8 mouse cellular contexts compared by ENCODE assay signal in the genomic region with DNA sequence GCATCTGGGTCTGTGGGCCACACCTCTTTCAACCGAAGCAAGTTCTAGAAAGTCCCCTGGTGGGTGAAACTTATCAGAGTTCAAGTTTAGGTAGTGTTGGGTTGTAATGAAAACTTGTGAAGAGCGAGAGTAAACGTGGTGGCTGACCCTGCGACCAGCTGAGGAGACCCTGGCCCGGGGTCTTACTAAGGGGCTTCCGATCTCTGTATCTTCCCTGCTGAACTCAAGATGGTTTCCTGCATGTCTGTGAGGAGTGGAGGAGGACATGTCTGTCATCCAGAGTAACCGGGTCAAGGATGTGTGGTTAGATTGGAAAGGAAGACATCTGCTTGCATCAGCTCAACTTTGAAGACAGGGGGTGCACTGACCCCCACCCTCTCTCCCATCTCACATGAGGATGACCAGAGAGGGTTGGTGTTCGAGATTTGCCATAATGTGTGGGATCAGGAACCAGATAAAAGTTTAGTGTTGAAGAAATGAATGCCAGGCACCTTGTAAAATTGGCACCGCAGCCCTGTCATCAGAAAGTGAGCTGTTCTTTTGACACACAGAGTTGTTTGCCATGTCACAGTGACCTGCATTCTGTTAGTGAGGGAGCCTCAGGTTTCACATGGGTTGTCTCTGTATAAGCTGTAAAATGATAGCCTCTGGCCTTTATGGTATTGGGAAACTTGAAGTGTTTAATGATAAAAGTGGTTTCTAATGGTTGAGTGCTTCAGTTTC. TPM values are rescaled to one million over a fixed set of nuclear protein-coding genes. Genes with fewer than 3 reads are reported as not detected.
DNase-seq lines count a peak whose midpoint lies in the region; ATAC-seq and TF ChIP-seq lines count a peak whose summit lies in the region.

No protein-coding gene starts in this region.

- TF ChIP-seq POLR2A in cortical plate, adult 2 months (IDR thresholded peaks at IDR 0.05; ENCODE audit: extremely low read depth, insufficient read depth, low read length): no peak

- 53% methylated on average over 9 of the region's 9 CpGs for WGBS in hindbrain, embryonic 12.5 days
- 37% methylated on average over 9 of the region's 9 CpGs for WGBS in macrophage (ENCODE audit: missing documents)

- ATAC-seq in hindbrain, embryonic 12.5 days (ENCODE audit: low FRiP score): no peak

- H3K4me2 ChIP-seq in hindbrain, embryonic 12.5 days (replicated peaks): peak overlapping the region; percentile 97

- H3K79me2 ChIP-seq in macrophage (ENCODE audit: inconsistent target): peaks cover 47% of the 10 kb centered on the region

- no peaks in the 10 kb centered on the region for H3K27me3 ChIP-seq in hindbrain, embryonic 12.5 days

- H3K27ac ChIP-seq in cortical plate, adult 2 months (ENCODE audit: insufficient read depth, low read length): peak overlapping the region; percentile 99; the same call in 1 of the 2 replicates
- H3K27ac ChIP-seq in hindbrain, embryonic 12.5 days: no peak overlapping the region
- peak overlapping the region; percentile 98 for H3K27ac ChIP-seq in macrophage

- peak; percentile 8 for DNase-seq in cerebellum, adult 11 months
- no peak for DNase-seq in cerebellum, postnatal 25 days
- DNase-seq in 416B (ENCODE audit: low read depth): peak; percentile 78
- DNase-seq in spleen, postnatal 14 days (ENCODE audit: low spot score in 2 of 2): no peak
- DNase-seq in layer of hippocampus, postnatal 14 days (ENCODE audit: low spot score in 2 of 2): no peak

- H3K9me3 ChIP-seq in hindbrain, embryonic 12.5 days (replicated peaks): no peaks in the 10 kb centered on the region

- peaks cover 2% of the 10 kb centered on the region for H3K4me1 ChIP-seq in cortical plate, adult 2 months (ENCODE audit: control insufficient read depth, insufficient read depth, low read length)
- H3K4me1 ChIP-seq in hindbrain, embryonic 12.5 days: peaks cover 18% of the 10 kb centered on the region

- H3K4me3 ChIP-seq in cortical plate, adult 2 months (ENCODE audit: insufficient read depth, low read length): peak overlapping the region; percentile 94
- H3K4me3 ChIP-seq in hindbrain, embryonic 12.5 days: peak overlapping the region; percentile 84
- peak overlapping the region; percentile 55 for H3K4me3 ChIP-seq in macrophage (ENCODE audit: inconsistent target)

- no peak for TF ChIP-seq CTCF in cortical plate, adult 2 months (IDR thresholded peaks at IDR 0.05; ENCODE audit: extremely low read depth, insufficient read depth, low read length)

- H3K36me3 ChIP-seq in hindbrain, embryonic 12.5 days: no peaks in the 10 kb centered on the region
- H3K36me3 ChIP-seq in macrophage (ENCODE audit: inconsistent target): no peaks in the 10 kb centered on the region

- peak overlapping the region; percentile 88 for H3K9ac ChIP-seq in hindbrain, embryonic 12.5 days

RNA-seq across cellular contexts. Expression of a gene that starts 7.3 kb away (rescaled TPM):
- 0.72 and 0.73 TPM in 2 replicates for polyA plus RNA-seq in cortical plate, adult 2 months (2012; rRNA removed)
- polyA plus RNA-seq in hindbrain, embryonic 12.5 days (2016; fragmentation: Nextera tagmentation; extraction: Ambion mirVana): 1.9 and 2.7 TPM in 2 replicates
- total RNA-seq in macrophage (2018; cell fraction: chromatin; rRNA removed): 100 to 1,000 TPM in 22 of 26 experiments, 10 to 100 TPM in 4; 71.4 to 886 (median 177) TPM
- 1,000 to 10,000 TPM in 3 of 26 experiments, 100 to 1,000 TPM in 23; 230 to 1,349 (median 405) TPM for total RNA-seq in macrophage (2018; cell fraction: cytosol; rRNA removed)
- total RNA-seq in macrophage (2018; cell fraction: nucleus; rRNA removed): 1,000 to 10,000 TPM in 2 of 26 experiments, 100 to 1,000 TPM in 24; 130 to 1,042 (median 343) TPM
- polyA plus RNA-seq in macrophage (2018): 201 to 678 TPM (median 211 TPM) in 3 replicates
- under 1 TPM; 0.79 to 0.90 TPM for total RNA-seq in layer of hippocampus, postnatal 14 days (2021)

Comparison
In these comparisons a context has a peak if more than half of its experiments do, and no peak if none do; other contexts are left out.
1. DNase-seq: peak in cerebellum, adult 11 months (single experiment) and 416B (single experiment); none in cerebellum, postnatal 25 days (0 of 2), spleen, postnatal 14 days (0 of 2) and layer of hippocampus, postnatal 14 days (0 of 2).
2. RNA of a gene that starts 7.3 kb away (polyA plus RNA-seq): 201 to 678 TPM in macrophage; 1.9 to 2.7 TPM in hindbrain, embryonic 12.5 days and 0.72 to 0.73 TPM in cortical plate, adult 2 months; every median in the first group is over 10 times any median in the second.
3. Peak in every context shown above with its lines, with median percentiles within 50 percentile points of each other: H3K4me3 ChIP-seq.